Mouse (Mus musculus) midbrain, embryonic 16.5 days (tissue): ENCODE measurements around the gene Cenpq. TPM values are rescaled to one million over a fixed set of nuclear protein-coding genes. Genes with fewer than 3 reads are reported as not detected.

Experiments used
- ATAC-seq: fragments of 200-750 bp; cut with Nextera tagmentation; 2 replicates; pipeline ENCODE4 v1.8.0; 2017; ENCODE audit warnings: moderate TSS enrichment
- H3K27ac ChIP-seq: fragments of 300-500 bp; sonication (generic); 2 replicates; pipeline ENCODE4 v1.5.1; 2014; ENCODE audit warnings: mild to moderate bottlenecking, low read length, mixed read lengths
- H3K27me3 ChIP-seq: fragments of 300-500 bp; sonication (generic); 2 replicates; pipeline ENCODE4 v1.6.1; 2014; ENCODE audit warnings: low read depth, low read length, mixed read lengths; ENCODE audit not compliant: control insufficient read depth, insufficient read depth
- H3K36me3 ChIP-seq: fragments of 300-500 bp; sonication (generic); 2 replicates; pipeline ENCODE4 v1.6.1; 2014; ENCODE audit warnings: mild to moderate bottlenecking, low read length, moderate library complexity, mixed read lengths; ENCODE audit not compliant: control insufficient read depth, insufficient read depth
- H3K4me1 ChIP-seq: fragments of 300-500 bp; sonication (generic); 2 replicates; pipeline ENCODE4 v1.6.1; 2014; ENCODE audit warnings: mild to moderate bottlenecking, low read length, mixed read lengths; ENCODE audit not compliant: control insufficient read depth, insufficient read depth
- H3K4me2 ChIP-seq: fragments of 300-500 bp; sonication (generic); 2 replicates; pipeline ENCODE4 v1.6.1; 2014; ENCODE audit warnings: mild to moderate bottlenecking, low read length, mixed read lengths
- H3K4me3 ChIP-seq: fragments of 300-500 bp; sonication (generic); 2 replicates; pipeline ENCODE4 v1.5.1; 2014; ENCODE audit warnings: low read depth, mild to moderate bottlenecking, low read length, moderate library complexity, mixed read lengths
- H3K9ac ChIP-seq: fragments of 300-500 bp; sonication (generic); 2 replicates; pipeline ENCODE4 v1.6.1; 2014; ENCODE audit warnings: low read depth, low read length, mixed read lengths
- H3K9me3 ChIP-seq: fragments of 300-500 bp; sonication (generic); replicated peaks from 2 replicates; pipeline ENCODE4 v1.6.1; 2014; ENCODE audit warnings: mild to moderate bottlenecking, low read length, mixed read lengths; ENCODE audit not compliant: control insufficient read depth, poor library complexity, severe bottlenecking
- WGBS: fragments of 180-500 bp; shearing (Covaris S2); extraction: QIAGEN DNeasy Blood & Tissue Kit; methylation state at CpG from one replicate; pipeline ENCODE4 v1.1.7; 2014; 5-methylcytosine and 5-hydroxymethylcytosine counted together
- polyA plus RNA-seq: library from polyadenylated mRNA; unstranded; fragments of >200 nt; fragmentation: Nextera tagmentation; extraction: Ambion mirVana; gene quantifications from 2 replicates; pipeline ENCODE4 v1.2.1, GENCODE M21; 2015

Cenpq gene
- polyA plus RNA-seq, 1 experiment from 2014 or later = 9.0 TPM

DNA sequence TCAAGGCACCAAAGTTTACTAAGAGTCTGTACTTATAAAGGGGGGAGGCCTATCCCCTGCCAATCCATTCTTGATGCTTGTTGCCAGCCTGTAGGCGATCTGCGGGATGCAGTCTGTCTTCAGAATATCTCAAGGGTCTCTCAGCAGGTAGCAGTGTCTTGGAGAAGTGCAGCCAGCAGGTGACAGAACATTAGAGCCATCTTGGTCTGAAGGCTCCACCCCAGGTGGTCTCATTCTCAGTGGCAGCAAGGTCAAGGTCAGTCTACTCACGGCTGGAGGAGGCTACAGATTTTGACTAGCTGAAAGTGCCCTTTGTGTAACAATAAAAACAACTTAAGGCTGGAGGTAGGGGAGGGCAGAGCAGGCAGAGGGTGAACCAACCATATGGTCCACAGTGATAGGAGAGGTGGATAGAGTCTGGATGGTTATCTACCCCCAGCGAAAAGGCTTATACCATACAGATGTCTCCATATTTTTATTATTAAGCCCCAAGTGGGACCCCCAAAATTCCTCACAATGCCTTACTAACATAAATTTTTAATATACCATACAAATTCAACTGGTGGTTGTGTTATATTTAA, 35.0 kb downstream of the Cenpq start:
- H3K4me2 ChIP-seq = no peak overlapping the region
- ATAC-seq = no peak
- 38% methylated on average over 4 of the region's 4 CpGs for WGBS
- no peaks in the 10 kb centered on the region for H3K9me3 ChIP-seq
- no peaks in the 10 kb centered on the region for H3K4me1 ChIP-seq
- no peaks in the 10 kb centered on the region for H3K36me3 ChIP-seq
- no peak overlapping the region for H3K9ac ChIP-seq
- H3K27ac ChIP-seq = no peak overlapping the region
- no peaks in the 10 kb centered on the region for H3K27me3 ChIP-seq
- no peak overlapping the region for H3K4me3 ChIP-seq

GRCm38 (mm10) chr17:40896863-40897262, 38.0 kb downstream of the Cenpq start:
- Histone ChIP-seq H3K4me3 (no peak overlapping the region), H3K4me1 (no peaks in the 10 kb centered on the region), H3K27ac (no peak overlapping the region), H3K27me3 (no peaks in the 10 kb centered on the region), H3K9me3 (no peaks in the 10 kb centered on the region), H3K36me3 (no peaks in the 10 kb centered on the region), H3K9ac (no peak overlapping the region), H3K4me2 (no peak overlapping the region)
- peak; percentile 70; the same call in 1 of the 2 replicates for ATAC-seq
- 71% methylated on average over 1 of the region's 1 CpGs for WGBS

- WGBS = 89% methylated on average over 4 of the region's 4 CpGs
Observed at GRCm38 (mm10) chr17:40887849-40888536, 46.9 kb downstream of the Cenpq start.

GRCm38 (mm10) chr17:40885155-40885554, 49.7 kb downstream of the Cenpq start:
- ATAC-seq = no peak
- no peak overlapping the region for H3K4me2 ChIP-seq
- H3K27me3 ChIP-seq = no peaks in the 10 kb centered on the region; the same call in 1 of the 2 replicates
- 86% methylated on average over 4 of the region's 4 CpGs for WGBS
- no peak overlapping the region for H3K27ac ChIP-seq
- H3K4me3 ChIP-seq = no peak overlapping the region
- no peak overlapping the region for H3K9ac ChIP-seq
- no peaks in the 10 kb centered on the region for H3K36me3 ChIP-seq
- H3K9me3 ChIP-seq = no peaks in the 10 kb centered on the region
- no peaks in the 10 kb centered on the region for H3K4me1 ChIP-seq

More at GRCm38 (mm10) chr17:40887849-40888536, 46.9 kb downstream of the Cenpq start:
- no peak for ATAC-seq
- Histone ChIP-seq H3K4me1 (no peaks in the 10 kb centered on the region), H3K9ac (no peak overlapping the region), H3K27me3 (no peaks in the 10 kb centered on the region), H3K9me3 (no peaks in the 10 kb centered on the region), H3K4me2 (no peak overlapping the region), H3K36me3 (no peaks in the 10 kb centered on the region), H3K4me3 (no peak overlapping the region), H3K27ac (no peak overlapping the region)

- no peak for ATAC-seq
Observed at GRCm38 (mm10) chr17:40882172-40882571, 52.7 kb downstream of the Cenpq start.

DNA sequence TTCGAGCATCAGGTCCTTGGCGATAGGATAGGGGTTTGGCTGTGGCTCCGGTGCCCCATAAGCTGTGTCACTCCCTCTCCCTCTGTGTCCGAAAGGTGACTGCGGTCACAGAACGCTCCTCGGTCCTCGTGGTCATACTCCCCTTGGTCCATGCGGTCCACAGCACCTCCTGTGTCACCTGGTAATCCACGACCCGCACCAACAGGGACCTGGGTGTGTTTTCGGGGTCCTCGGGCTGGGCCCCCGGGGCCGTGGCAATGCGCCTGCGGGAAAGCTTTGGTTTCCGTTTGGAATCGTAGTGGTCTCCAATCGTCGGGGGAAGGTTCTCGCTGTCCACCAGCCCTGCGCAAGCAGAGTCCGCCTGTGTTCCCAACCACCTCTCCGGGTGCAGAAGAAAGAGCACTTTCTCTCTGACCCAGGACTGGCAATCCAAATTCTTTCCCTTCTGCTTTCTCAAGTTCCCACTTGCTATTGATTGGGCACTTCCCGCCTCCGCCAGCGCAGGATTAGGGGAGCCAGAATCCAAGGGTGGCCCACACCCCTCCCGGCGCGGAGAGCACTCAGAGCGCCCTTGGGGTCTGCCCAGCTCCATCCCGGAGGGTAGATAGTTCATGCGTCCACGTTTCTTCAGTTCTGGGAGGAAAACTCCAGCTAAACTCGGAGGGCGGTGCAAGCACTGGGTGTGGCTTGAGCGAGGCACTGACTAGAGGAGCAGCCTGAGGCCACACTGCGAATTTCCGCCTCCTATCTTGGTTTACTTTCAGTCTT, 54.7 kb downstream of the Cenpq start, which contains the start of gene 9130008F23Rik:
Gene 9130008F23Rik, minus strand, starts transcription at position 636 of the 768 bp plus-strand sequence.
- Histone ChIP-seq H3K9me3 (no peaks in the 10 kb centered on the region), H3K4me1 (peaks cover 5% of the 10 kb centered on the region), H3K27me3 (no peaks in the 10 kb centered on the region; the same call in 1 of the 2 replicates), H3K27ac (no peak within 1 kb of the TSS), H3K4me3 (peak within 1 kb of the TSS; percentile 56), H3K9ac (peak within 1 kb of the TSS; percentile 63), H3K36me3 (no peaks in the 10 kb centered on the region), H3K4me2 (peak within 1 kb of the TSS; percentile 85)
- peak; percentile 81 for ATAC-seq
- under 1% methylated on average over 40 of the region's 40 CpGs for WGBS

More at GRCm38 (mm10) chr17:40882172-40882571, 52.7 kb downstream of the Cenpq start:
- H3K4me2 ChIP-seq = no peak overlapping the region
- WGBS = 90% methylated on average over 6 of the region's 6 CpGs
- no peak overlapping the region for H3K9ac ChIP-seq
- peaks cover 5% of the 10 kb centered on the region for H3K4me1 ChIP-seq
- no peaks in the 10 kb centered on the region for H3K9me3 ChIP-seq
- no peak overlapping the region for H3K27ac ChIP-seq
- no peaks in the 10 kb centered on the region; the same call in 1 of the 2 replicates for H3K27me3 ChIP-seq
- H3K36me3 ChIP-seq = no peaks in the 10 kb centered on the region
- no peak overlapping the region for H3K4me3 ChIP-seq

- peaks cover 5% of the 10 kb centered on the region for H3K4me1 ChIP-seq
- peak overlapping the region; percentile 85 for H3K4me2 ChIP-seq
- H3K4me3 ChIP-seq = peak overlapping the region; percentile 56
- peak overlapping the region; percentile 63 for H3K9ac ChIP-seq
- no peak for ATAC-seq
- H3K36me3 ChIP-seq = no peaks in the 10 kb centered on the region
- no peaks in the 10 kb centered on the region; the same call in 1 of the 2 replicates for H3K27me3 ChIP-seq
- H3K9me3 ChIP-seq = no peaks in the 10 kb centered on the region
- H3K27ac ChIP-seq = no peak overlapping the region
- 14% methylated on average over 6 of the region's 6 CpGs for WGBS
Observed at GRCm38 (mm10) chr17:40879528-40879923, 55.3 kb downstream of the Cenpq start.

DNA sequence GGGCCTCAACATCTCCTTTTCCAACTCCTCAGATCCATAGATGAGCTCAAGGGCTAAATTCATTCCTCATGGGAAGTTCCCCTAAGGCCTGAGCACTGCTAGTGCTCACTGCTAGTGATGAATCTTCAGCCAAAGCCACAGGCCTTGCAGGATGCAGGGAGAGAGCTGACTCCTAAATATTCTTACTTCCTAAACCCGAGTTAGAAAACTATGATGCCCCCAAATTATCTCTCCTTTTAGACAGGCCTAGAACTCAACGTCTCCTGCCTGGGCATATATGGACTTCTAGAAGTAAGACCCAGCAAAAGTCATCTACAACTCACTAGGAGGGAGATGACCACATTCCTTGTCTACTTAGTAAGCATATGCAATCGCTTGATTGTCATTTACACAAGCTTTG, 57.1 kb downstream of the Cenpq start:
- no peaks in the 10 kb centered on the region; the same call in 1 of the 2 replicates for H3K27me3 ChIP-seq
- H3K4me1 ChIP-seq = peaks cover 5% of the 10 kb centered on the region
- ATAC-seq = no peak
- no peak overlapping the region for H3K4me2 ChIP-seq
- H3K36me3 ChIP-seq = no peaks in the 10 kb centered on the region
- H3K27ac ChIP-seq = no peak overlapping the region
- no peak overlapping the region for H3K4me3 ChIP-seq
- H3K9ac ChIP-seq = no peak overlapping the region
- no peaks in the 10 kb centered on the region for H3K9me3 ChIP-seq
- WGBS = 51% methylated on average over 3 of the region's 3 CpGs
